Mouse (Mus musculus): ENCODE results near the gene Pola2.
A peak's percentile ranks its signal among the peaks of the same experiment; 100 is the strongest.

The Pola2 gene

GRCm38 (mm10) chr19:5907275-5907674 lies 56.7 kb downstream of the Pola2 start:
- DNase-seq (ENCODE audit: low spot score in 2 of 2) = no peak

- DNase-seq (ENCODE audit: low spot score in 2 of 2) = peak; percentile 81 to 85
These were observed 69.9 kb downstream of the Pola2 start, which contains the start of gene Tigd3 for GRCm38 (mm10) chr19:5894002-5894678. Gene Tigd3, minus strand, starts transcription at chr19:5894149.

GRCm38 (mm10) chr19:5893282-5894001 lies 70.6 kb downstream of the Pola2 start:
- no peak for DNase-seq (ENCODE audit: low spot score in 2 of 2)

DNA sequence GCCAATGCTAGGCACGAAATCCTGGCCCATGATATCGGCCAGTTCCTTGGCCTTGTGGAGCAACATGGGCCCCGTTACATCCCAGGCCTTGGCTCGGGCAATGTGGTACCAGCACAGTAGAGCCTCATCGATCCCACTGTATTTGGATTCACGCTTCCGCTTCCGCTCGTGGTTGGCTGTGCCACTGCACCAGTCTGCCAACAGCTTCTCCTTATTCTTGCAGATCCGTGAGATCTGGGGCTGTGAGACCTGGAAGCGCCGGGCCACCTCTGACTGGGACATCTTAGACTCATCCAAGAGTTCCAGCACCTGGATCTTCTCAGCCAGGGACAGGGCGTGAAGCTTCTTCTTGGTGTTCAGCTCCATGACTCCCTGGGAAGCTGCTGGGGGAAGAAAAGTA lies 71.3 kb downstream of the Pola2 start:
- no peak for DNase-seq (ENCODE audit: low spot score in 2 of 2)

DNA sequence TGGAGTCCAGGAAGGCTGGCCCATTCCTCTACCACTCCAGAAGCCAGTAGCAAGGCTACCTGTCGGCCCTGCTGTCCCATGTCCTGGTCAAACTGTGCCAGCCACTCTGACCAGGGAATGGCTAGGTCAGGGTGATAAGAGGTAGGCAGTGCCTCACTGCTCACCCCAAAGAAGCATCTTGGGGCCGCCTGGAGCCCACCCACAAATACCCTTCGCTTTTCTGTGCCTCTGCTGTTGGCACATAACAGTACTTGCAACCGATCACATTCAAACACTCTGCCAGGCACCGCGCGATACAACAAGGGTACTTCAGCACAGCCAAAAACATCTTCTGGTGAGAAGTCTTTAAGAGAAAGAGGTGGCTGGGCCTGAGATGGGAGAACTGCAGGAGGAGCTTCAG lies 71.7 kb downstream of the Pola2 start:
- no peak for DNase-seq (ENCODE audit: low spot score in 2 of 2)

- DNase-seq (ENCODE audit: low spot score in 2 of 2) = no peak
These were observed 72.3 kb downstream of the Pola2 start for GRCm38 (mm10) chr19:5891521-5892258.

Data from urinary bladder, adult 18-20 months (tissue).